Mouse (Mus musculus) cerebellum, postnatal 4 days (tissue): ENCODE measurements at regions not wholly inside any gene's neighbourhood (a gene's known extent, or its start where the extent isn't known, plus 50 kb on each side); places are given as distances from the start of the nearest gene placed in this dataset.

Experiments used
- DNase-seq, 2 experiments: peaks; one replicate each; pipeline ENCODE4 v3.0.0; 2022; ENCODE audit warnings: low spot score in 2 of 2, mixed read lengths in 1 of 2

DNA sequence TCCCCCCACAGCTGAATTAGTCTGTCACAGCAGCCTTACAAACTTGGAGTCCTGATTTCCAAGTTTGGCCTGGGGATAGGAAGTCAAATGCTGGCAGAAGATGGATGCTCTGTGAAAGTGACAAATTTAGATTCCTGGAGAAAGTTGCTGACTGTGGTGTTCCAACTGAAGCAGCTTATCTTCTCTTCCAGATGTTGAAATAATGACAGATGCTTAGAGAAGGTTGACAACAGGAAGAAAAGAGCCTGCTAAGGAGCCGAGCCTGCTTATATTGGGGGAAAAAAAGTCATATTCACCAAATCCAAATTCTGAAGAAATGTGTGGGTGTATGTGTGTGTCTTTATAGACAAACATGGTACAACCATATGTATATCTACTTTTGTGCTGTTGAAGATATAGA lies 1380.4 kb upstream of the Cdh8 start:
- no peak for DNase-seq

DNA sequence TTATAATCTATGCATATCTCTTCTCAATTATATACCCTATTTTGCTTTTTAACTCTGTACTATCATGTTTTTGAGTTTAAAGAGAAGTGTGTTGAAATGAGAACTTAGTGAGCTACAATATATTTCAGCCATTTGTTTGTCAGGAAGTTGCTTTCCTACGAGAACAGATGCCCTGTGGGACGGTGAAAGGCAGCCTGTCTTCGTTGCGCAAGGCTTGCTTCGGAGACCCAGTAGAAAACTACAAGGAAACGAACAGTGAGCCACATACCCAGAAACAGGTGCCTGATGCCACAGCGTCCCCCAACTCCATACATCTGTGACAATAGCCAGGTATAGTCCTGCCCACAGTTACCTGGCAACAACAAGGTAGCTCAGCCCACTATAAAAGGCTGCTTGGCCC lies 1377.7 kb upstream of the Cdh8 start:
- DNase-seq: no peak

DNA sequence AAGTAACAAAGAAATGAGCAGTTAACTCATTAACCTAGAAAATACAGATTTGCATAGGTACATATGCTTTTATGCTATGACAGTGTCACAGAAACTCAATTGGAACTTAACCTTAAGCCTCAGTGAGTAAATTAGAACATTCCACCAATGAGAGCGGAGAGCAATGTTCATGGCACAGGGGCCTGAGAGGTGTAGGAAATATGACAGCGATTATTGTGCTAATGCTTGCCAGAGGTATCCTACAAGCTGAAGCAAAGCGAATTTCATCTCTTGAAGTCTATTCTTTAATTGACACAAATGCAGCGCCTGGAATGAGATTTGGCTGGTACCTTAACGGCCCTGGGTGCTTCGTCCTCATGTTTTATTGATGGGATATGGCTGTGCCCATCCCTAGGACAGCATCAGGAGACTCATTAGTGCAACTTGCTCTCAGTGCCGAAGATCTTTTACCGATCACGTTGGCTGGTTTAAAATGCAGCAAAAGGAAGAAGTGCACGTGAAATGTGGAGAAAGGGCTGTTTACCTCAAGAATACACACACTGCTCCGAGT lies 1374.4 kb upstream of the Cdh8 start:
- DNase-seq: no peak

DNA sequence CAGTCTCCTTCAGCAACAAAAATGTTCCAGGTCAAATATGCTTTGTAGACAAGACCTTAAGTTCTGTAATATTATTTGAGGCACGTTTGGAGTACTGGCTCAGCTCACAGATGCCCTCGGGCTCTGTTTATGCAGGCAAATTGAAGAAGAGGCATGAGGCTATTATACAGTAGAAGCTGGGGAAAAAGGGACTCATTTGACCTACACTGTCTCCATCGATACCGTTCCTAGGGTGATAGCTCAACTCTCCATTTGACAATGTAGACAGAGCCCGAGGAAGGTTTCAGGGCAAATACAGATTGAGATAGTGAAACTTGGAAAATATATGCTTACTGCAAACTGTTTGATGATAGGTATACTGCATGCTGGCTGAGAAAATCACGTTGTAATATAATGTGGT lies 1371.9 kb upstream of the Cdh8 start:
- DNase-seq: no peak

DNA sequence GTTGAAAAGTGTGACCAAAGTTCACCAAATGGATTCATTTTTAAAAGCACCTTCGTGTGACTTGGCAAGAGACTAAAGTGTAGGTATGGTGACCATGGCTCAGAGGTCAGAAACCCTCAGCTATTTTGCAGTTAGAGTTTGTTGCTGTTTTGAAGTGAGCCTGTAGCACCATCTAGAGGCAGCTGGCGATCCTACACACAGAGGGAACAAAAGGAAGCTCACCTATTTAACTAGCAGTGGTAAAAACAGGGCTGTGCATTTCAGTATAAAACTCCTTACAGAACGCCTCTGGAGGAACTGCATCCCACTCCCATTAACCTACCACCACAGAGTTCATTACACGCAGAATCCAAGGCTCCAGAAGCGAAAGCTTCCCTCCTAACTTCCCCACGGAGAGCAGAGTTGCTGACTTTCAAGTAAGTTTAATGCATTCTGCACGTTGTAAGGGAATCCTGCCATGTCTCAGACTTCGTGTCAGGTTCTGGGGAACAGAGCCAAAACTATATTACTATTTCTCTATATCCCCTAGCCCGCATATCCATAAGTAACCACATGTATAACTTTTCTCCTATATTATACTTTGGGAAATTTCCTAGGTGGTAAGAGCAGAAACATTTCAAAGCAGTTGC lies 1356.6 kb upstream of the Cdh8 start:
- DNase-seq: peak; percentile 52 to 72

DNA sequence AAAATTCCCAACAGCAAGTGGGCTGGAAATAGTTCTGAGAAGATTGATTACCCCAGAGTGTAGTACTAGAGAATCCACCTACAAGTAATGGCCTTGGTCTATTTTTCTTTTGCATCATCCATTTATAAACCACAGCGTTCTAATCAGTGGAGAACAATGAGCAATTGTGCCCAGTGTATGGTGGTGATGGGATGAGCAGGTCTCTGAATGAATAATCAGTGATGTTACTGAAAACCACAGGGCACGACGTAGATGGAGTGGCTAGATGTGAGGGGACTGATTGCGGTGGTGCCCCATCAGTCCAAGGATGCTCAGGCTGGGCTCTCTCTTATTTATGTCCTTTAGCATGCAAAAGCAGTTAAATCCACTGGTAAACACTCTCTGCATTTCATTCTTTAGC lies 1353.3 kb upstream of the Cdh8 start:
- no peak for DNase-seq

DNA sequence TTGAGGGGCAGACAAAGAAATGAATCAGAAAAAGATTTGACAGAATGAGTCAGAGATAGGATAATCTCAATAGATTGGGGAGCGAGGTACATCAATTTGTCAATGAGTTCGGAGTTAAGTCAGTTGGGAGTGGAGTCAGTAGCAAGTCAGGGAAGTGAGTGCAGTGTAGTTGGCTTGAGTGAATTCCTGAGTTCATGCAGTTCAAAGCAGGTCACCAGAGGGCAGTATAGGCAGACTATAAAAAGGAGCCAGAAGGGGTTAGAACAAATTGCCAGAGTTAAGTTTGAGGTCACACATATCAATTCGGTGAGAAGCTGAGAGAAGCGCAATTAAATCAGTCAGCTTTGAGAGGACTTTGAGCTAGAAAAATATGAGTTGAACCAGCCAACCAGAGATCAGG lies 1317.7 kb upstream of the Cdh8 start:
- no peak for DNase-seq

DNA sequence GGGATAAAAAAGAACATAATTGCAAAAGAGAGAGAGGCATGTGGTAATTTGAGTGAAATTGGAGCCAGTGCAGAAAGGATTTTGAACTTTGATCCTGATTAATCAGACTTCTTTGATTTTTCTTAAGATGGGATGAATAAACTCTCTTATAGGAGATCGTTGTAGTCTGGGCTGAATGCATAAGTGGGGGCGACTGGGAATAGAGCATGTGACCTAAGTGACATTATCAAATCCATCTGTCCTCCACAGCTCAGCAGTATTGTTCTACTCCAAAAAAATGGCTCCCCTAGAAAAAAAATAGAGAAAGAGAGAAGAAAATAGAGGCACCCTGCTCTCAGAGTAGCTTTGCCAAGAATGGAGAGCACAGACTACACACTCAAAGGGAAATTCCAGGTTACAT lies 1286.1 kb upstream of the Cdh8 start:
- DNase-seq: no peak

DNA sequence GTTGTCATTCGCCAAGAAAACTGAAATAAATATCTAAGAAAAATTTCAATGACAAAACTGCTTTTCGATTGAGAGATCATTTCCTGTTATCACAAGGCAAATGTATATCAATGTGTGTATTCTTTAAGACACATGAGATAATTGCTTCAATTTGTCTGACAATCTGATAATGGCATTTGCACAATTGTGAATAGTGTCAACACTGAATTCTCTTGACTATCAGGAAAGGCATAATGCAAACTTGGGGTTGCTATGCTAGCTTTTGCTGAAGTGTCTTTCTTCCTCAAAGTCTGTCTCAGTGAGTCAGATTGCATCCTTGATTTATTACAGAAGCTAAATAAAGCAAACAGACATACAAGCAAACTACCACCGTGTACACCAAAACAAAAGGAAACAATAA lies 1278.8 kb upstream of the Cdh8 start:
- no peak for DNase-seq

DNA sequence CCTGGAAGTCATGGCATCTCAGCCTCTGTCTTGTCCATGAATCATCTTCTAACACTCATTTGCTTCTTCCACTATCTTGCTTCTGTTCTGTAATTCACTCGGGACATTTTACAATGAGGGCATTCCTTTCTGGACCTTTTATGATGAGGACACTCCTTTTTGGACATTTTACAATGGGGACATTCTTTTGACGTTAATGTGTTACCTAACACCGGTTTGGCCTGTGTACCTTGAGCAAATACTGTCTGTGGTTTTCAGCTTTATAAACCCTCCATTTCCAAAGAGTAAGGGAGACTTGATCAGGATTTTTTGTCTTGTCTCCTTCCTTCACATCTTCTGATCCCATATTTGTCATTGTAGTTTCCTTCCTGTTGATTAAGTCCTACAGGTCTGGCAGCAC lies 1262.3 kb upstream of the Cdh8 start:
- DNase-seq: no peak
